Mouse (Mus musculus): ENCODE measurements around the gene Scaf1. TPM values are rescaled to one million over a fixed set of nuclear protein-coding genes. Genes with fewer than 3 reads are reported as not detected.

Scaf1 gene
- polyA plus RNA-seq, 1 experiment from 2014 or later = 47.2 TPM

- no peak overlapping the region for H3K9ac ChIP-seq
- H3K4me3 ChIP-seq = no peak overlapping the region
- H3K27ac ChIP-seq = no peak overlapping the region
- no peak for ATAC-seq (ENCODE audit: low FRiP score, low read depth)
- peaks cover 7% of the 10 kb centered on the region; the same call in 1 of the 2 replicates for H3K36me3 ChIP-seq
- no peaks in the 10 kb centered on the region for H3K9me3 ChIP-seq
- 85% methylated on average over 12 of the region's 12 CpGs for WGBS
- peaks cover 12% of the 10 kb centered on the region for H3K4me1 ChIP-seq
- no peak overlapping the region for H3K4me2 ChIP-seq (replicated peaks)
- H3K27me3 ChIP-seq (replicated peaks) = peaks cover 30% of the 10 kb centered on the region
Measured at GRCm38 (mm10) chr7:44954091-44954885, 61.9 kb downstream of the Scaf1 start.

- ATAC-seq (ENCODE audit: low FRiP score, low read depth) = no peak
- H3K9me3 ChIP-seq = no peaks in the 10 kb centered on the region
- H3K27me3 ChIP-seq (replicated peaks) = peaks cover 34% of the 10 kb centered on the region
- H3K4me3 ChIP-seq = no peak overlapping the region
- WGBS = 54% methylated on average over 14 of the region's 14 CpGs
- no peak overlapping the region for H3K27ac ChIP-seq
- H3K4me1 ChIP-seq = peaks cover 12% of the 10 kb centered on the region
- no peak overlapping the region for H3K9ac ChIP-seq
- no peak overlapping the region for H3K4me2 ChIP-seq (replicated peaks)
- no peaks in the 10 kb centered on the region for H3K36me3 ChIP-seq
Measured at GRCm38 (mm10) chr7:44953561-44953960, 62.6 kb downstream of the Scaf1 start.

Small RNAs within 50 kb of the gene (microRNA-seq; reads per million reads assigned to microRNA genes)
- gene Mir7054 = not detected

Other genes starting within 250 kb of the Scaf1 start
- gene Nup62, start 200.3 kb downstream of the Scaf1 start, polyA plus RNA-seq (2016; fragmentation: Nextera tagmentation; extraction: Ambion mirVana) = 71.3 and 74.7 TPM in 2 replicates
- gene Il4i1, start 200.0 kb downstream of the Scaf1 start, polyA plus RNA-seq (2016; fragmentation: Nextera tagmentation; extraction: Ambion mirVana) = 1.5 and 1.6 TPM in 2 replicates
- gene Atf5, start 199.7 kb downstream of the Scaf1 start, polyA plus RNA-seq (2016; fragmentation: Nextera tagmentation; extraction: Ambion mirVana) = 4.8 and 5.1 TPM in 2 replicates
- gene Akt1s1, start 167.4 kb downstream of the Scaf1 start, polyA plus RNA-seq (2016; fragmentation: Nextera tagmentation; extraction: Ambion mirVana) = 108 and 116 TPM in 2 replicates
- gene Tbc1d17, start 167.3 kb downstream of the Scaf1 start, polyA plus RNA-seq (2016; fragmentation: Nextera tagmentation; extraction: Ambion mirVana) = 95.4 and 101 TPM in 2 replicates
- gene Pnkp, start 159.2 kb downstream of the Scaf1 start, polyA plus RNA-seq (2016; fragmentation: Nextera tagmentation; extraction: Ambion mirVana) = 32.3 and 39.3 TPM in 2 replicates
- 630 and 637 TPM in 2 replicates for gene Ptov1, start 146.6 kb downstream of the Scaf1 start, polyA plus RNA-seq (2016; fragmentation: Nextera tagmentation; extraction: Ambion mirVana)
- gene Med25, start 123.7 kb downstream of the Scaf1 start, polyA plus RNA-seq (2016; fragmentation: Nextera tagmentation; extraction: Ambion mirVana) = 156 and 158 TPM in 2 replicates
- gene Fuz, start 120.3 kb downstream of the Scaf1 start, polyA plus RNA-seq (2016; fragmentation: Nextera tagmentation; extraction: Ambion mirVana) = 17.7 and 19.1 TPM in 2 replicates
- 97.9 and 100 TPM in 2 replicates for gene Ap2a1, start 86.9 kb downstream of the Scaf1 start, polyA plus RNA-seq (2016; fragmentation: Nextera tagmentation; extraction: Ambion mirVana)
- gene Tsks, start 73.2 kb downstream of the Scaf1 start, polyA plus RNA-seq (2016; fragmentation: Nextera tagmentation; extraction: Ambion mirVana) = 0.14 TPM in 1 of 2 replicates, not detected in the other
- 39.7 and 44.1 TPM in 2 replicates for gene Cpt1c, start 41.5 kb downstream of the Scaf1 start, polyA plus RNA-seq (2016; fragmentation: Nextera tagmentation; extraction: Ambion mirVana)
- 595 and 646 TPM in 2 replicates for gene Prmt1, start 29.8 kb downstream of the Scaf1 start, polyA plus RNA-seq (2016; fragmentation: Nextera tagmentation; extraction: Ambion mirVana)
- 71.0 and 73.4 TPM in 2 replicates for gene Irf3, start 18.7 kb downstream of the Scaf1 start, polyA plus RNA-seq (2016; fragmentation: Nextera tagmentation; extraction: Ambion mirVana)
- gene Bcl2l12, start 17.7 kb downstream of the Scaf1 start, polyA plus RNA-seq (2016; fragmentation: Nextera tagmentation; extraction: Ambion mirVana) = 41.1 and 42.9 TPM in 2 replicates
- 16.8 and 18.4 TPM in 2 replicates for gene Rras, start 1.6 kb upstream of the Scaf1 start, polyA plus RNA-seq (2016; fragmentation: Nextera tagmentation; extraction: Ambion mirVana)
- gene Prr12, start 36.5 kb upstream of the Scaf1 start, polyA plus RNA-seq (2016; fragmentation: Nextera tagmentation; extraction: Ambion mirVana) = 11.8 and 14.0 TPM in 2 replicates
- 56.5 and 63.0 TPM in 2 replicates for gene Nosip, start 46.1 kb upstream of the Scaf1 start, polyA plus RNA-seq (2016; fragmentation: Nextera tagmentation; extraction: Ambion mirVana)
- gene Prrg2, start 46.3 kb upstream of the Scaf1 start, polyA plus RNA-seq (2016; fragmentation: Nextera tagmentation; extraction: Ambion mirVana) = 15.2 and 17.9 TPM in 2 replicates
- 125 and 139 TPM in 2 replicates for gene Rcn3, start 75.9 kb upstream of the Scaf1 start, polyA plus RNA-seq (2016; fragmentation: Nextera tagmentation; extraction: Ambion mirVana)
- gene Fcgrt, start 87.5 kb upstream of the Scaf1 start, polyA plus RNA-seq (2016; fragmentation: Nextera tagmentation; extraction: Ambion mirVana) = 14.1 and 15.7 TPM in 2 replicates
- 1,089 and 1,117 TPM in 2 replicates for gene Rps11, start 108.1 kb upstream of the Scaf1 start, polyA plus RNA-seq (2016; fragmentation: Nextera tagmentation; extraction: Ambion mirVana)
- 974 and 1,017 TPM in 2 replicates for gene Rpl13a, start 112.4 kb upstream of the Scaf1 start, polyA plus RNA-seq (2016; fragmentation: Nextera tagmentation; extraction: Ambion mirVana)
- gene Gm45713, start 119.9 kb upstream of the Scaf1 start, polyA plus RNA-seq (2016; fragmentation: Nextera tagmentation; extraction: Ambion mirVana) = not detected in 2 replicates
- 1.0 and 1.3 TPM in 2 replicates for gene Flt3l, start 120.1 kb upstream of the Scaf1 start, polyA plus RNA-seq (2016; fragmentation: Nextera tagmentation; extraction: Ambion mirVana)
- 90.2 and 94.0 TPM in 2 replicates for gene Pih1d1, start 137.9 kb upstream of the Scaf1 start, polyA plus RNA-seq (2016; fragmentation: Nextera tagmentation; extraction: Ambion mirVana)
- 37.8 and 42.4 TPM in 2 replicates for gene Aldh16a1, start 138.2 kb upstream of the Scaf1 start, polyA plus RNA-seq (2016; fragmentation: Nextera tagmentation; extraction: Ambion mirVana)
- 2.0 and 2.6 TPM in 2 replicates for gene Slc17a7, start 147.6 kb upstream of the Scaf1 start, polyA plus RNA-seq (2016; fragmentation: Nextera tagmentation; extraction: Ambion mirVana)
- gene Gfy, start 163.2 kb upstream of the Scaf1 start, polyA plus RNA-seq (2016; fragmentation: Nextera tagmentation; extraction: Ambion mirVana) = not detected in 2 replicates
- gene Pth2, start 164.6 kb upstream of the Scaf1 start, polyA plus RNA-seq (2016; fragmentation: Nextera tagmentation; extraction: Ambion mirVana) = not detected in 2 replicates
- gene Ccdc155, start 188.5 kb upstream of the Scaf1 start, polyA plus RNA-seq (2016; fragmentation: Nextera tagmentation; extraction: Ambion mirVana) = 0.42 and 0.74 TPM in 2 replicates
- gene Dkkl1, start 195.8 kb upstream of the Scaf1 start, polyA plus RNA-seq (2016; fragmentation: Nextera tagmentation; extraction: Ambion mirVana) = 7.5 and 7.6 TPM in 2 replicates
- 173 and 178 TPM in 2 replicates for gene Tead2, start 199.4 kb upstream of the Scaf1 start, polyA plus RNA-seq (2016; fragmentation: Nextera tagmentation; extraction: Ambion mirVana)
- gene Cd37, start 222.8 kb upstream of the Scaf1 start, polyA plus RNA-seq (2016; fragmentation: Nextera tagmentation; extraction: Ambion mirVana) = 1.1 and 1.2 TPM in 2 replicates
- 0.20 TPM in 1 of 2 replicates, not detected in the other for gene Slc6a16, start 224.7 kb upstream of the Scaf1 start, polyA plus RNA-seq (2016; fragmentation: Nextera tagmentation; extraction: Ambion mirVana)